Mouse (Mus musculus) olfactory bulb, adult 2 months (tissue): ENCODE measurements at regions not wholly inside any gene's neighbourhood (a gene's known extent, or its start where the extent isn't known, plus 50 kb on each side); places are given as distances from the start of the nearest gene placed in this dataset.

Experiments
- H3K27ac ChIP-seq: fragments of 200-500 bp; 2 replicates; pipeline ENCODE4 v1.5.1; 2012; ENCODE audit warnings: low read depth, low read length; ENCODE audit not compliant: insufficient read depth
- H3K4me1 ChIP-seq: fragments of 200-500 bp; 2 replicates; pipeline ENCODE4 v1.6.1; 2012; ENCODE audit warnings: low read length; ENCODE audit not compliant: control insufficient read depth, insufficient read depth
- H3K4me3 ChIP-seq: fragments of 200-500 bp; 2 replicates; pipeline ENCODE4 v1.5.1; 2012; ENCODE audit warnings: mild to moderate bottlenecking, low read depth, low read length, moderate library complexity; ENCODE audit not compliant: insufficient read depth
- CTCF ChIP-seq: fragments of 200-500 bp; IDR thresholded peaks from 2 replicates; pipeline ENCODE4 v1.5.1; 2012; ENCODE audit warnings: low read depth, mild to moderate bottlenecking, low read length, moderate library complexity; ENCODE audit not compliant: insufficient read depth
- POLR2A ChIP-seq: fragments of 200-500 bp; IDR thresholded peaks from 2 replicates; pipeline ENCODE4 v1.6.1; 2012; ENCODE audit warnings: mild to moderate bottlenecking, low read depth, low read length, moderate library complexity; ENCODE audit not compliant: insufficient read depth
- WGBS: fragments of 180-500 bp; shearing (Covaris S2); methylation state at CpG from one replicate; pipeline ENCODE4 v1.1.7; 2018; 5-methylcytosine and 5-hydroxymethylcytosine counted together

DNA sequence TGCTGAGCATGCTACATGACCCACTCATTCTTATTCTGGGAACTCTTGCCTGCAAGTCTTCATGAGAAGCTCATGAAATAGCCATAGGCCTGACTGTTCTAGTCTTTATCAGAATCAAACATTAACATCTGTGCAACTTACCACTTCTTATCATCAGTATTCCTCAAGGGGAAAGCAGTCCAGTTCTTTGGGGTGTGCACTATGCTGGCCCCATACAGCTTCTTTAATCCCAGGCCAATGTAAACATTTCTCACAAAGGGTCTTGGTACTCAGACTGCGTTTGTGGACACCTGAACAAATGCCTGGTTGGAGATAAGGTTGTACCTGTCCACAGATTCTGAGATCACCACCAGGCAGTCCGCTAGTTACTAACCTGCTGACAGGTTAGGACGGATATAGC is 51.3 kb downstream of the 3110018I06Rik start:
- 91% methylated on average over 3 of the region's 3 CpGs for WGBS
- no peak for TF ChIP-seq POLR2A
- TF ChIP-seq CTCF = no peak
- Histone ChIP-seq H3K4me1 (no peaks in the 10 kb centered on the region), H3K4me3 (no peak overlapping the region), H3K27ac (no peak overlapping the region)

DNA sequence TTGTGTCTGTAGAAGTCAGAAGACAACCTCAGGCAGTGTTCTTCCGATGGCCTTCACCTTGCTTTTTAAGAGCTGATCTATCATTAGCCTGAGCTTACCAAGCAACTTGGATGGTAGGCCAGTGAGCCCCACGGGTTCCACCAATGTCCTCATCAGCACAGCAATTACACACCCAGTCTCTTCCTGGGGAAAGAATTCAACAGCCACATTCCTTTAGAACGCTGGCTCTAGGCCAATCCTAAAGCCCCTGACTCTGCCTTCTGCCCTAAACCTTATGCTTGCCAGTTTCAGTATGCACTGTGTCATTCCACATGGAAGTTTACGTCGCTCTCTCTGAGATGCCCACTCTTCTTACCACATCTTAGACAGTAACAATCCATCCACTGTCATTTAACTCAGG is 52.8 kb downstream of the 3110018I06Rik start:
- Histone ChIP-seq H3K27ac (no peak overlapping the region), H3K4me1 (no peaks in the 10 kb centered on the region), H3K4me3 (no peak overlapping the region)
- 76% methylated on average over 5 of the region's 5 CpGs for WGBS
- TF ChIP-seq CTCF = no peak

DNA sequence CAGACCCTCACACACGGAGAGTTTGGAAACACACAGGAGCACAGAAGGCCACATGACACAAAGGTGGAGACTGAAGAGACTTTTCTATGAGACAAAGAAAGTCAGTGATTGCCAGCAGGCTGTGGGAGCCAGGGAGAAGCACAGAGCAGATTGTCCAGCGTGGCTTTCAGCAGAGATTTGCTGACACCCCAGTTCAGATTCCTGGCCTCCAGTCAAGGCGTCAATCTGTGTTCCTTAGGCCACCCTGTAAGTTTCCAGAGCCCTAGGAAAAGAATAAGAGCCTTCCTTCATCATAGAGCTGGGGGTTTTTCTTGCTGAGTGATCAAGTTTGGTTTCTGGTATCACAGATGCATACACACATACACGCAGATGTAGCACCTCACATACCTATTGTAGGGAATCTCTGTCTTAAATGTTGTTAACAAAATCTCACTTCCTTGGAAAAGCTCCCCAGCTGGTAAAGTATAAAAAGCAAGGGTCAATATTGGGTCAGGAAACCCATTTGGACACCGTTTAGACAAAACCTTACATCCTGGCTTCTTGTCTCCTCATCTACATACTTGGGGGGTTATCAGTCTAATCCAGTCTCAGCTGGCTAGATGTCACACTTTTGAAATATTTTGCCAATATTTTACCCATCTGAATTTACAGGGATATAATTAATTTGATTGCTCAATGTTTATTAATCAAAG is 58.9 kb downstream of the 3110018I06Rik start:
- TF ChIP-seq POLR2A (no peak), CTCF (no peak)
- 69% methylated on average over 5 of the region's 5 CpGs for WGBS
- Histone ChIP-seq H3K4me1 (peaks cover 12% of the 10 kb centered on the region), H3K4me3 (no peak overlapping the region), H3K27ac (no peak overlapping the region)

DNA sequence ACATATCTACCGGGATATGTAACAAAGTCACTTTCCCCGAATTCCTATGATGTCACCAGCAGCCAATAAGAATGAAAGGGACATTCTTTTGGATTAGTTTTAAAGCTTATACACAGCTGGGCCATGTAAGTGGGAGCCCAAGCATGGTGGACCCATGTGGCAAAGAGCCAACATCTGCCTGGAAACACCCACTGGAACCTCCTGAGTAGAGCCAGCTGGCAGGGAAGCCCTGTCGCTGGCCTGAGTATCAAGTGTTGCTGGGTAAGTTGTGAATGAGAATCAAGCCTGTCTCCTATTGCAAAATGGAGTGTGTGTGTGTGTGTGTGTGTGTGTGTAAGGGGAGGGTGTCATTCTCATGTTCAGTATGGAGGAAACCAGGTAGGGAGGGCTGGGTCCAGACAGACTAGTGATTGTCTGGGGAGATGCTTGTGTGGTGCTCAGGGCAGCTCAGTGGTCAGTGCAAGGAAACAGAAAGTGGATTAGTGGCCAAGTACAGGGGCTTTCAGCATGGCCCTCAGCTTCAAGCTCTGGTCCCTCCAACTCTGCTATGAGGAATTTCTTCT is 59.5 kb downstream of the 3110018I06Rik start:
- TF ChIP-seq POLR2A (no peak), CTCF (no peak)
- Histone ChIP-seq H3K27ac (no peak overlapping the region), H3K4me1 (peaks cover 12% of the 10 kb centered on the region), H3K4me3 (no peak overlapping the region)
- 66% methylated on average over 3 of the region's 3 CpGs for WGBS

DNA sequence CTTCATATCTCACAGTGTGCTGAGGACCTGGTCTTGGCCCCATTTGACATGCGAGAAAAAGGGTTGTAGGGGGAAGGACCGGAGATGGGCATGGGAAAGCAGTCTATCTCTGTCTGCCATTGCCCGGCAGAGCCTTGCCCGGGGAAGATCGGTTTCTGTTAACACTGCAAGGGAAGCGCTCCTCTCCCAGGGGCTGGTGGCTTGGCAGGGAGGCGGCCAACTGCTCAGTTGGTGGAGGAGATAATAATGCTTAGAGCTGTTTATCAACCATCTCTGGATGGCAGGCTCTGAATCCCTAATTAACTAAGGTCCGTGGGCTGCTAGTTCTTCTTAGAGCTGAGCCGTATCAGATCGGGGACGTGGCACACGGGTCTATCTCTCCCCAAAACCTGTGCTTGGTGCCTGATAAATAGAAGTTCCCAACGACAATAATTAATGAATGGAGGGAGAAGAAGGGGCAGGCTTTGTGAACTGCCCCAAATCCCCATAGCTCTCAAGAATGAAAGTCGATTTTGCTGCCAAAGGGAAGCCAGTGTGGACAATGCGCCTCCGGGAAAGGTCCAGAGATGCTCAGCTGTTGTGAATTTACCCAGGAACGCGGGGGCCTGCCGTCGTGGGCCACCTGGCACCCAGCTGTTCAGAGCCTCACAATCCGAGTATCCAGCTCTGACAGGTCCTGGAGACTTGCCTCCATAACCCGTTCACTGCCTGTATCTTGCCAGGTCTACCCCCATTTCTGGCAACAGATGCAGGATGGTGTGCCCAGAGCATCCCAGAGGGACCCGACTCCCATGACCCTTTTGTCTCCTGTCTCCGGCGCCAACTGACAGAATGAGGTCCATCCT is 61.2 kb downstream of the 3110018I06Rik start:
- Histone ChIP-seq H3K4me1 (peaks cover 12% of the 10 kb centered on the region), H3K27ac (no peak overlapping the region), H3K4me3 (no peak overlapping the region)
- no peak for TF ChIP-seq POLR2A
- TF ChIP-seq CTCF = no peak
- 54% methylated on average over 25 of the region's 25 CpGs for WGBS

DNA sequence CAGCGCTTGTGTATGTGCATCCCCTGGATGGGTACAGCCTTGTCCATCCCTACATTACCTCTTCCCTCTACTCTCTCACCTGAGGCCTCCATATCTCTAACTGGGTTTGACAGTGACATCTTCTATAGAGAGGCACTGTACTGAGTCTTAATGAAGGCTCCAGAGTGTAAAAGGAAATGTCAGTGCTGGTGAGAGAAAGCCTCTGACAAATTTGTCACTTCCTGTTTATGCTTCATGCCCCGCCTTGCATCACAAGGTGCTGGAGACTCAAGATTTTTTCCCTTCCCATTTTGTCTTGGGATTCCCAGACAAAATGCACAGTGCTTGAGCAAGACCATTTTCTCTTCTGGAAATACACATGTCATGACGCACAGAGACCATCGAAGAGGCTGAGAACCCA is 70.8 kb downstream of the 3110018I06Rik start:
- WGBS = 97% methylated on average over 4 of the region's 4 CpGs
- TF ChIP-seq CTCF (no peak), POLR2A (no peak)
- no peak overlapping the region for H3K4me3 ChIP-seq
- no peaks in the 10 kb centered on the region for H3K4me1 ChIP-seq
- no peak overlapping the region for H3K27ac ChIP-seq

DNA sequence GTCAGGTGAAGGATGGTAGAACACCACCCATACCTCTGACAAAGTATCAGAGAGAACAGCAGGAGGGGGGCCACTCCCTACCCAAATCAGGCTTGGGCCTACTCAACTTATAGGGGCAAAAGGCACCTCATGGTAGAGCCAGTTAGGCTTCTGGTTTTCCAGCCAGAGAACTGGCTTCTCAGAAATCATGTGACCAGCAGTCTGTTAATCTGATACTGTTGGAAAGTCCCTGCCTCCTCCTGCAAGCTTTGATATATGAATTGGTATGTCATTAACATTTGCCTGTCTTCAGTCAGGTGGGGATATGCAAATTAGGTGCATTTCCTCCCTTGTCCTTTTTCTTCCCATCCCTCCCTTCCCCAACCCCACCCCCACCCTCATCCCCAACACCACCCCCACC is 71.7 kb downstream of the 3110018I06Rik start:
- TF ChIP-seq CTCF = no peak
- TF ChIP-seq POLR2A = no peak
- Histone ChIP-seq H3K4me3 (no peak overlapping the region), H3K27ac (no peak overlapping the region), H3K4me1 (no peaks in the 10 kb centered on the region)

DNA sequence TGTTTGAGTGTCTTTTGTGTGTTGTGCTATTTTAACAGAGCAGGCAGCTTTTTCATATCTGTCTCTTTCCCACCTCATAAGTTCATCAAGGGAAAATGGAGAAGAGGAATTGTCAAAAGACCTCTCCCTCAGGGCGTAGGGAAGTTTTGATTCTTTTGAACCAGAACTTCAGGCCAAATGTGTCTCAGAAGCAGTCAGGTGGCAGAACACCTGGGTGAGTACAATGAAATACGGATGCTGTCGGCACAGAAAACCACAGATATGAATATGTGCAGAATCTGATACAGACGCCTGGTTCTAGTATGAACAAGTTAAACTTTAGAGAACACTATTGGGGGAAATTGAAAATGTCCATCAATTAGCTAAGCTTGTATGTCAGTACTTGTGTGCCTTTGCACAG is 84.2 kb downstream of the 3110018I06Rik start:
- Histone ChIP-seq H3K4me3 (no peak overlapping the region), H3K4me1 (no peaks in the 10 kb centered on the region), H3K27ac (no peak overlapping the region)
- TF ChIP-seq CTCF = no peak
- no peak for TF ChIP-seq POLR2A
- 95% methylated on average over 4 of the region's 4 CpGs for WGBS

DNA sequence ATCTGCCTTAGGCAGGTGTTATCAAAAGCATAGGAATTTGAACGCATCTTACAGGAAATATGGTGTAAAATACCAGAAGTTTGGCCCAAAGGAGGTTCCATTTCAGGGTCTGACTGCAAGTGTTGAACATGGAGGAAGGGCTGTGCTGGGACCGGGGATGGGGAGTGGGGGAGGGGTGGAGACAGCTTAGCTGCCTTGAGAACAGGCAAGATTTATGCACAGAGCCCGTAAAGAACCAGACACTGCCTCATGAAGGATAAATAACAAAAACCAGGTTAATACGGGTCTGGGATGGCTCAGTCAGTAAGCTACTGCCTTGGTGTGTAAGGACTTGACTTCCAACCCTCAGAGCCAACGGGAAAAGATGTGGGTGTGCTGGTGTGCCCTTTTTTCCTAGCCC is 91.1 kb downstream of the 3110018I06Rik start:
- no peak overlapping the region for H3K27ac ChIP-seq
- TF ChIP-seq POLR2A (no peak), CTCF (no peak)
- 90% methylated on average over 5 of the region's 5 CpGs for WGBS
- H3K4me3 ChIP-seq = no peak overlapping the region
- H3K4me1 ChIP-seq = no peaks in the 10 kb centered on the region
